Mouse (Mus musculus) adrenal gland, adult 8-10 months (tissue): ENCODE results near the gene Dhdh. TPM values are rescaled to one million over a fixed set of nuclear protein-coding genes. Genes with fewer than 3 reads are reported as not detected.

Experiments
- DNase-seq: peaks from one replicate; pipeline ENCODE4 v3.0.0; 2022
- microRNA-seq, 2 experiments: library from miRNA; unstranded; fragments of <30 nt; microRNA quantifications; one replicate each; pipeline ENCODE4 v1.2.0; 2022
- total RNA-seq, 4 experiments: library from RNA; stranded (reverse); gene quantifications; 2 replicates each; pipeline ENCODE4 v1.2.4; 2022

Dhdh gene
- total RNA-seq, 4 experiments from 2014 or later = 65.1 to 80.0 (median 69.2) TPM

GRCm38 (mm10) chr7:45451344-45451982, 37.1 kb downstream of the Dhdh start:
- no peak for DNase-seq

- no peak for DNase-seq
Measured at GRCm38 (mm10) chr7:45449974-45450373, 38.6 kb downstream of the Dhdh start.

GRCm38 (mm10) chr7:45447325-45447990, 41.1 kb downstream of the Dhdh start:
- DNase-seq = no peak

GRCm38 (mm10) chr7:45446589-45446988, 42.0 kb downstream of the Dhdh start:
- DNase-seq = no peak

GRCm38 (mm10) chr7:45443526-45444420, 44.8 kb downstream of the Dhdh start:
- no peak for DNase-seq

GRCm38 (mm10) chr7:45437521-45438276, 50.9 kb downstream of the Dhdh start, which contains the start of gene Ruvbl2:
Gene Ruvbl2, minus strand, starts transcription at chr7:45438096.
- no peak for DNase-seq

GRCm38 (mm10) chr7:45437046-45437445, 51.6 kb downstream of the Dhdh start:
- DNase-seq = no peak

- no peak for DNase-seq
Measured at GRCm38 (mm10) chr7:45436444-45436843, 52.2 kb downstream of the Dhdh start.

- DNase-seq = no peak
Measured at GRCm38 (mm10) chr7:45435038-45435437, 53.6 kb downstream of the Dhdh start.

- peak; percentile 100 for DNase-seq
Measured at GRCm38 (mm10) chr7:45434203-45435015, 54.2 kb downstream of the Dhdh start, which contains the start of gene Gys1. Gene Gys1, plus strand, starts transcription at chr7:45434844.

GRCm38 (mm10) chr7:45433835-45434202, 54.8 kb downstream of the Dhdh start:
- no peak for DNase-seq

GRCm38 (mm10) chr7:45426556-45426955, 62.0 kb downstream of the Dhdh start:
- DNase-seq = no peak

- no peak for DNase-seq
Measured at GRCm38 (mm10) chr7:45421194-45421593, 67.4 kb downstream of the Dhdh start.

Small RNAs within 50 kb of the gene (microRNA-seq; reads per million reads assigned to microRNA genes)
- 0 reads per million in 2 experiments for gene Gm22133

Other genes starting within 250 kb of the Dhdh start
- gene Cd37, start 249.7 kb downstream of the Dhdh start, total RNA-seq = 10 to 100 TPM in 1 of 4 experiments, 1 to 10 TPM in 3; 4.9 to 11.2 (median 7.0) TPM
- under 1 TPM in 1 of 4 experiments, not detected in 3; 0.37 TPM for gene Slc6a16, start 247.7 kb downstream of the Dhdh start, total RNA-seq
- under 1 TPM in 1 of 4 experiments, not detected in 3; 0.26 TPM for gene Slc6a21, start 211.3 kb downstream of the Dhdh start, total RNA-seq
- 10 to 100 TPM in 2 of 4 experiments, 1 to 10 TPM in 2; 5.8 to 19.1 (median 10.4) TPM for gene Trpm4, start 155.0 kb downstream of the Dhdh start, total RNA-seq
- under 1 TPM; 0.09 to 0.31 (median 0.26) TPM for gene Hrc, start 153.5 kb downstream of the Dhdh start, total RNA-seq
- gene Ppfia3, start 121.8 kb downstream of the Dhdh start, total RNA-seq = 1 to 10 TPM; 2.8 to 7.2 (median 4.7) TPM
- 10 to 100 TPM in 2 of 4 experiments, 1 to 10 TPM in 2; 1.8 to 14.1 (median 7.6) TPM for gene Lin7b, start 118.2 kb downstream of the Dhdh start, total RNA-seq
- 100 to 1,000 TPM; 232 to 563 (median 376) TPM for gene Snrnp70, start 93.1 kb downstream of the Dhdh start, total RNA-seq
- not detected for gene Kcna7, start 83.2 kb downstream of the Dhdh start, total RNA-seq
- gene Ntf5, start 75.1 kb downstream of the Dhdh start, total RNA-seq = under 1 TPM in 3 of 4 experiments, not detected in 1; 0.13 to 0.22 (median 0.20) TPM
- not detected for gene Lhb, start 68.0 kb downstream of the Dhdh start, total RNA-seq
- 10 to 100 TPM; 28.5 to 33.9 (median 29.8) TPM for gene Gys1, start 54.0 kb downstream of the Dhdh start, total RNA-seq
- 10 to 100 TPM; 36.8 to 43.8 (median 38.8) TPM for gene Ruvbl2, start 50.7 kb downstream of the Dhdh start, total RNA-seq
- gene Ftl1, start 28.9 kb downstream of the Dhdh start, total RNA-seq = 1,000 to 10,000 TPM; 1,223 to 1,354 (median 1,306) TPM
- gene Bax, start 21.9 kb downstream of the Dhdh start, total RNA-seq = 100 to 1,000 TPM in 1 of 4 experiments, 10 to 100 TPM in 3; 71.7 to 105 (median 89.1) TPM
- 1 to 10 TPM in 2 of 4 experiments, under 1 TPM in 2; 0.20 to 2.5 (median 0.94) TPM for gene Tulp2, start 6.9 kb downstream of the Dhdh start, total RNA-seq
- 10 to 100 TPM; 38.9 to 41.2 (median 40.2) TPM for gene Gm45808, start 2.0 kb downstream of the Dhdh start, total RNA-seq
- 100 to 1,000 TPM; 291 to 305 (median 294) TPM for gene Nucb1, start 21.6 kb upstream of the Dhdh start, total RNA-seq
- gene Ppp1r15a, start 37.5 kb upstream of the Dhdh start, total RNA-seq = 10 to 100 TPM; 29.2 to 62.8 (median 45.0) TPM
- 1 to 10 TPM; 3.1 to 6.9 (median 4.3) TPM for gene Plekha4, start 37.5 kb upstream of the Dhdh start, total RNA-seq
- 1 to 10 TPM in 2 of 4 experiments, under 1 TPM in 1, not detected in 1; 0.99 to 2.6 (median 2.1) TPM for gene Hsd17b14, start 66.1 kb upstream of the Dhdh start, total RNA-seq
- 100 to 1,000 TPM; 191 to 306 (median 245) TPM for gene Bcat2, start 81.3 kb upstream of the Dhdh start, total RNA-seq
- not detected for gene Fgf21, start 126.7 kb upstream of the Dhdh start, total RNA-seq
- not detected for gene Fut1, start 128.5 kb upstream of the Dhdh start, total RNA-seq
- under 1 TPM; 0.14 to 0.68 (median 0.38) TPM for gene Izumo1, start 133.0 kb upstream of the Dhdh start, total RNA-seq
- gene Rasip1, start 138.7 kb upstream of the Dhdh start, total RNA-seq = 10 to 100 TPM; 15.5 to 30.2 (median 21.4) TPM
- gene Mamstr, start 151.2 kb upstream of the Dhdh start, total RNA-seq = 10 to 100 TPM in 1 of 4 experiments, 1 to 10 TPM in 3; 2.4 to 14.9 (median 3.6) TPM
- under 1 TPM in 2 of 4 experiments, not detected in 2; 0.11 to 0.18 TPM for gene Fut2, start 177.6 kb upstream of the Dhdh start, total RNA-seq
- under 1 TPM in 3 of 4 experiments, not detected in 1; 0.21 to 0.68 (median 0.32) TPM for gene Ntn5, start 195.2 kb upstream of the Dhdh start, total RNA-seq
- gene Sec1, start 205.6 kb upstream of the Dhdh start, total RNA-seq = under 1 TPM; 0.15 to 0.59 (median 0.30) TPM
- gene Car11, start 211.0 kb upstream of the Dhdh start, total RNA-seq = 10 to 100 TPM; 11.5 to 28.2 (median 18.9) TPM
- gene Dbp, start 216.3 kb upstream of the Dhdh start, total RNA-seq = 100 to 1,000 TPM; 254 to 411 (median 333) TPM
- gene Rpl18, start 226.7 kb upstream of the Dhdh start, total RNA-seq = 1,000 to 10,000 TPM; 1,011 to 1,224 (median 1,104) TPM
- gene Sphk2, start 229.2 kb upstream of the Dhdh start, total RNA-seq = 10 to 100 TPM; 36.9 to 40.2 (median 39.3) TPM
- 1 to 10 TPM in 1 of 4 experiments, under 1 TPM in 3; 0.29 to 2.1 (median 0.66) TPM for gene Fam83e, start 232.4 kb upstream of the Dhdh start, total RNA-seq
- not detected for gene Spaca4, start 237.0 kb upstream of the Dhdh start, total RNA-seq